In the genomic region with DNA sequence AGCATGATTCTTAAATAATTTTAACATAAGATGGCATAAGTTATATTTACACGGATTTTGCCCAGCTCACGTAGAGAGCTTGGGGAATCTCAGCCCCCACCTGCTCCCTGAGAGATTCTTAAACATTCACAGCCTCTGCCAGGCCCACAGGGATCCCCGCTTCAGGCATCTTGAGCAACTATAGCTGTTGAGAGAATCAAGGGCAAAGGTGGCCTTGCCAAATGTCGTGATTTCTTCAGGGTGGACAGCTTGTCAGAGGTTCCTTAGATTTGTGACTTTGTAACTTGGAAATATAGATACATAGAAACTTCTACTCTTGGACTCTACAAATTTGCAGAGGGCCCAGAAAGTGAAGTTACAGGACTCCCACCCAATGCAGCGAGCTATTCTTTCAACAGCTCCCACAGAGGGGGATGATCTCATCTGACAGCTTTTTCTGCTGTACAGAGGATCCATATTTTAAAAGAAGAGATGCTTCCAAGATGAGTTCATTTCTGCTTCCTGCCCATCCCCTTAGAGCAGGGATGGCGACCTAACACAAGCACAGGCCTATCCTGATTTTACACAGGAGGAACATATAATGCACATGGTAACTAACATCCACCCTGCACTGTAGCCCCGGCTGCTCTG, we compare ENCODE assay signal across 15 mouse cellular contexts. TPM values are rescaled to one million over a fixed set of nuclear protein-coding genes. Genes with fewer than 3 reads are reported as not detected.
DNase-seq lines count a peak whose midpoint lies in the region; ATAC-seq and TF ChIP-seq lines count a peak whose summit lies in the region.
"Had no signal": no experiment of that assay in that cellular context is flagged by ENCODE, and none has a peak within 500 bp of the region (broad histone marks: within the 10 kb centered on the region; RNA-seq: fewer than 3 reads in every experiment).

No protein-coding gene starts in this region.

- H3K36me3 ChIP-seq in heart, embryonic 10.5 days: 0 out of 2 replicates have a peak, but pooled peaks cover 3% of the 10 kb centered on the region
- no peaks in the 10 kb centered on the region for H3K36me3 ChIP-seq in midbrain, embryonic 10.5 days
- H3K36me3 ChIP-seq in midbrain, postnatal 0 days (ENCODE audit: insufficient read depth, low read length): no peaks in the 10 kb centered on the region
- no peaks in the 10 kb centered on the region for H3K36me3 ChIP-seq in embryonic facial prominence, embryonic 12.5 days
- no peaks in the 10 kb centered on the region for H3K36me3 ChIP-seq in limb, embryonic 14.5 days (ENCODE audit: control insufficient read depth, insufficient read depth, low read length)

- no peak overlapping the region for H3K4me3 ChIP-seq in heart, embryonic 10.5 days
- H3K4me3 ChIP-seq in midbrain, embryonic 10.5 days: no peak overlapping the region
- H3K4me3 ChIP-seq in midbrain, postnatal 0 days (ENCODE audit: low read depth, low read length): no peak overlapping the region
- H3K4me3 ChIP-seq in embryonic facial prominence, embryonic 12.5 days: no peak overlapping the region
- no peak overlapping the region for H3K4me3 ChIP-seq in limb, embryonic 14.5 days (replicated peaks; ENCODE audit: low read length)

- peak overlapping the region; percentile 36; the same call in 1 of the 2 replicates for H3K27ac ChIP-seq in heart, embryonic 10.5 days
- H3K27ac ChIP-seq in midbrain, embryonic 10.5 days (replicated peaks): peak overlapping the region; percentile 72
- H3K27ac ChIP-seq in midbrain, postnatal 0 days (ENCODE audit: low read depth, low read length): no peak overlapping the region
- H3K27ac ChIP-seq in embryonic facial prominence, embryonic 12.5 days: peak overlapping the region; percentile 18; the same call in 1 of the 2 replicates
- H3K27ac ChIP-seq in limb, embryonic 14.5 days (replicated peaks; ENCODE audit: low read depth, low read length): peak overlapping the region; percentile 81; the same call in 1 of the 2 replicates

- ATAC-seq in midbrain, postnatal 0 days (ENCODE audit: low FRiP score): no peak
- ATAC-seq in embryonic facial prominence, embryonic 12.5 days (ENCODE audit: insufficient number of reproducible peaks, insufficient read depth, low FRiP score, low TSS enrichment): no peak
- ATAC-seq in limb, embryonic 14.5 days (ENCODE audit: low FRiP score, low read depth): no peak

- H3K9me3 ChIP-seq in heart, embryonic 10.5 days: no peaks in the 10 kb centered on the region
- H3K9me3 ChIP-seq in midbrain, embryonic 10.5 days (replicated peaks): 0 out of 2 replicates have a peak, but pooled peaks cover 4% of the 10 kb centered on the region
- no peaks in the 10 kb centered on the region for H3K9me3 ChIP-seq in midbrain, postnatal 0 days (ENCODE audit: low read length)
- H3K9me3 ChIP-seq in embryonic facial prominence, embryonic 12.5 days: no peaks in the 10 kb centered on the region
- no peaks in the 10 kb centered on the region for H3K9me3 ChIP-seq in limb, embryonic 14.5 days (ENCODE audit: control insufficient read depth, low read length)

- intact Hi-C loops in heart, postnatal 14 days (cut with DNase I): no loop called here

- DNase-seq in heart, embryonic 10.5 days (ENCODE audit: low spot score): no peak
- DNase-seq in heart, postnatal 14 days: no peak
- DNase-seq in midbrain, embryonic 10.5 days (ENCODE audit: low spot score): no peak
- no peak for DNase-seq in midbrain, postnatal 0 days (ENCODE audit: low spot score)
- DNase-seq in limb, embryonic 14.5 days (ENCODE audit: low spot score): no peak
- DNase-seq in ovary, postnatal 36 days (ENCODE audit: low spot score): no peak
- DNase-seq: cerebellum, postnatal 25 days; kidney, postnatal 14 days; lung, postnatal 10 days had no signal

- H3K4me1 ChIP-seq in heart, embryonic 10.5 days: peaks cover 34% of the 10 kb centered on the region
- peaks cover 59% of the 10 kb centered on the region for H3K4me1 ChIP-seq in midbrain, embryonic 10.5 days
- H3K4me1 ChIP-seq in midbrain, postnatal 0 days (ENCODE audit: insufficient read depth, low read length): no peaks in the 10 kb centered on the region
- peaks cover 31% of the 10 kb centered on the region for H3K4me1 ChIP-seq in embryonic facial prominence, embryonic 12.5 days
- peaks cover 37% of the 10 kb centered on the region for H3K4me1 ChIP-seq in limb, embryonic 14.5 days (ENCODE audit: control insufficient read depth, insufficient read depth, low read length)

- no peak for TF ChIP-seq POLR2A in limb, embryonic 14.5 days (IDR thresholded peaks at IDR 0.05; ENCODE audit: borderline replicate concordance, extremely low read depth, insufficient read depth, insufficient read length)

- no peak for TF ChIP-seq CTCF in midbrain, postnatal 0 days (IDR thresholded peaks at IDR 0.05)

- 77% methylated on average over 7 of the region's 7 CpGs for WGBS in heart, embryonic 10.5 days
- 81% methylated on average over 7 of the region's 7 CpGs for WGBS in midbrain, embryonic 10.5 days
- 77% methylated on average over 7 of the region's 7 CpGs for WGBS in midbrain, postnatal 0 days
- 65% methylated on average over 7 of the region's 7 CpGs for WGBS in embryonic facial prominence, embryonic 12.5 days
- WGBS in limb, embryonic 14.5 days: 64% methylated on average over 7 of the region's 7 CpGs

- H3K4me2 ChIP-seq in midbrain, postnatal 0 days (ENCODE audit: low read depth, low read length, poor library complexity, severe bottlenecking): no peak overlapping the region
- H3K4me2 ChIP-seq in embryonic facial prominence, embryonic 12.5 days (replicated peaks): no peak overlapping the region
- no peak overlapping the region for H3K4me2 ChIP-seq in limb, embryonic 14.5 days (replicated peaks; ENCODE audit: low read depth, low read length, severe bottlenecking)
- H3K4me2 ChIP-seq: liver, embryonic 11.5 days had no signal

- H3K27me3 ChIP-seq in heart, embryonic 10.5 days (ENCODE audit: insufficient read depth, poor library complexity, severe bottlenecking): no peaks in the 10 kb centered on the region
- no peaks in the 10 kb centered on the region for H3K27me3 ChIP-seq in midbrain, embryonic 10.5 days (ENCODE audit: low read depth, poor library complexity, severe bottlenecking)
- no peaks in the 10 kb centered on the region for H3K27me3 ChIP-seq in midbrain, postnatal 0 days (ENCODE audit: insufficient read depth, low read length)
- H3K27me3 ChIP-seq in embryonic facial prominence, embryonic 12.5 days: no peaks in the 10 kb centered on the region
- no peaks in the 10 kb centered on the region for H3K27me3 ChIP-seq in limb, embryonic 14.5 days (ENCODE audit: control insufficient read depth, insufficient read depth, low read length)

- no peak overlapping the region; the same call in 1 of the 2 replicates for H3K9ac ChIP-seq in midbrain, postnatal 0 days (replicated peaks; ENCODE audit: low read length, poor library complexity, severe bottlenecking)
- no peak overlapping the region for H3K9ac ChIP-seq in embryonic facial prominence, embryonic 12.5 days
- no peak overlapping the region for H3K9ac ChIP-seq in limb, embryonic 14.5 days (ENCODE audit: low read depth, low read length, severe bottlenecking)

RNA-seq across cellular contexts. Expression of gene Cpa2, which starts 12.1 kb away (rescaled TPM):
- 17.8 and 29.1 TPM in 2 replicates for polyA plus RNA-seq in heart, embryonic 10.5 days (2016; fragmentation: Nextera tagmentation; extraction: Ambion mirVana)
- total RNA-seq in heart, postnatal 14 days (2021): not detected
- polyA plus RNA-seq in midbrain, embryonic 10.5 days (2016; fragmentation: Nextera tagmentation; extraction: Ambion mirVana): 22.0 and 22.8 TPM in 2 replicates
- total RNA-seq in midbrain, postnatal 0 days (2014; rRNA removed): 6.2 and 9.3 TPM in 2 replicates
- 13.0 and 15.2 TPM in 2 replicates for polyA plus RNA-seq in midbrain, postnatal 0 days (2015; fragmentation: Nextera tagmentation; extraction: Ambion mirVana)
- polyA plus RNA-seq in embryonic facial prominence, embryonic 12.5 days (2016; fragmentation: Nextera tagmentation; extraction: Ambion mirVana): 4.2 and 7.6 TPM in 2 replicates
- 5.2 and 6.6 TPM in 2 replicates for polyA plus RNA-seq in limb, embryonic 14.5 days (2012; rRNA removed)
- 5.3 and 6.5 TPM in 2 replicates for polyA plus RNA-seq in limb, embryonic 14.5 days (2014; fragmentation: Nextera tagmentation; extraction: Ambion mirVana)
- total RNA-seq: megakaryocyte-erythroid progenitor cell, adult 5-6 weeks had no signal

RNA-seq across cellular contexts. Expression of gene Cpa4, which starts 14.7 kb away (rescaled TPM):
- polyA plus RNA-seq in heart, embryonic 10.5 days (2016; fragmentation: Nextera tagmentation; extraction: Ambion mirVana): 1.2 and 1.7 TPM in 2 replicates
- not detected for total RNA-seq in heart, postnatal 14 days (2021)
- 1.3 and 2.3 TPM in 2 replicates for polyA plus RNA-seq in midbrain, embryonic 10.5 days (2016; fragmentation: Nextera tagmentation; extraction: Ambion mirVana)
- 0.42 and 0.49 TPM in 2 replicates for total RNA-seq in midbrain, postnatal 0 days (2014; rRNA removed)
- polyA plus RNA-seq in midbrain, postnatal 0 days (2015; fragmentation: Nextera tagmentation; extraction: Ambion mirVana): 0.75 and 0.79 TPM in 2 replicates
- polyA plus RNA-seq in embryonic facial prominence, embryonic 12.5 days (2016; fragmentation: Nextera tagmentation; extraction: Ambion mirVana): 0.79 and 1.3 TPM in 2 replicates
- 4.4 and 5.4 TPM in 2 replicates for polyA plus RNA-seq in limb, embryonic 14.5 days (2012; rRNA removed)
- polyA plus RNA-seq in limb, embryonic 14.5 days (2014; fragmentation: Nextera tagmentation; extraction: Ambion mirVana): 1.9 and 2.1 TPM in 2 replicates
- total RNA-seq: layer of hippocampus, postnatal 14 days; megakaryocyte-erythroid progenitor cell, adult 5-6 weeks had no signal
- polyA plus RNA-seq: thymus, postnatal 0 days had no signal

RNA-seq across cellular contexts. Expression of gene Ssmem1, which starts 43.8 kb away (rescaled TPM):
- 0.16 TPM in 1 of 2 replicates, not detected in the other for polyA plus RNA-seq in heart, embryonic 10.5 days (2016; fragmentation: Nextera tagmentation; extraction: Ambion mirVana)
- under 1 TPM in 1 of 2 experiments, not detected in 1; 0.24 TPM for total RNA-seq in heart, postnatal 14 days (2021)
- 0.22 and 0.36 TPM in 2 replicates for polyA plus RNA-seq in midbrain, embryonic 10.5 days (2016; fragmentation: Nextera tagmentation; extraction: Ambion mirVana)
- total RNA-seq in midbrain, postnatal 0 days (2014; rRNA removed): 0.28 TPM in 1 of 2 replicates, not detected in the other
- 0.15 and 0.19 TPM in 2 replicates for polyA plus RNA-seq in midbrain, postnatal 0 days (2015; fragmentation: Nextera tagmentation; extraction: Ambion mirVana)
- 0.14 and 0.33 TPM in 2 replicates for polyA plus RNA-seq in embryonic facial prominence, embryonic 12.5 days (2016; fragmentation: Nextera tagmentation; extraction: Ambion mirVana)
- 0.10 and 0.12 TPM in 2 replicates for polyA plus RNA-seq in limb, embryonic 14.5 days (2012; rRNA removed)
- 0.17 TPM in 1 of 2 replicates, not detected in the other for polyA plus RNA-seq in limb, embryonic 14.5 days (2014; fragmentation: Nextera tagmentation; extraction: Ambion mirVana)
- total RNA-seq: megakaryocyte-erythroid progenitor cell, adult 5-6 weeks had no signal
- polyA plus RNA-seq: frontal cortex, adult 2 months; liver, embryonic 11.5 days had no signal

RNA-seq across cellular contexts. Expression of gene Tmem209, which starts 43.9 kb away (rescaled TPM):
- polyA plus RNA-seq in heart, embryonic 10.5 days (2016; fragmentation: Nextera tagmentation; extraction: Ambion mirVana): 38.2 and 41.1 TPM in 2 replicates
- 1 to 10 TPM; 6.9 to 7.6 TPM for total RNA-seq in heart, postnatal 14 days (2021)
- polyA plus RNA-seq in midbrain, embryonic 10.5 days (2016; fragmentation: Nextera tagmentation; extraction: Ambion mirVana): 47.8 and 52.7 TPM in 2 replicates
- 37.4 and 50.3 TPM in 2 replicates for total RNA-seq in midbrain, postnatal 0 days (2014; rRNA removed)
- polyA plus RNA-seq in midbrain, postnatal 0 days (2015; fragmentation: Nextera tagmentation; extraction: Ambion mirVana): 22.8 and 23.1 TPM in 2 replicates
- polyA plus RNA-seq in embryonic facial prominence, embryonic 12.5 days (2016; fragmentation: Nextera tagmentation; extraction: Ambion mirVana): 37.8 and 38.6 TPM in 2 replicates
- polyA plus RNA-seq in limb, embryonic 14.5 days (2012; rRNA removed): 47.5 and 63.2 TPM in 2 replicates
- polyA plus RNA-seq in limb, embryonic 14.5 days (2014; fragmentation: Nextera tagmentation; extraction: Ambion mirVana): 28.3 and 34.7 TPM in 2 replicates

RNA-seq across cellular contexts. Expression of gene Cpa5, which starts 57.3 kb away (rescaled TPM):
- 0.97 and 2.1 TPM in 2 replicates for polyA plus RNA-seq in heart, embryonic 10.5 days (2016; fragmentation: Nextera tagmentation; extraction: Ambion mirVana)
- not detected for total RNA-seq in heart, postnatal 14 days (2021)
- 0.30 and 0.74 TPM in 2 replicates for polyA plus RNA-seq in midbrain, embryonic 10.5 days (2016; fragmentation: Nextera tagmentation; extraction: Ambion mirVana)
- total RNA-seq in midbrain, postnatal 0 days (2014; rRNA removed): not detected in 2 replicates
- polyA plus RNA-seq in midbrain, postnatal 0 days (2015; fragmentation: Nextera tagmentation; extraction: Ambion mirVana): 0.13 TPM in 1 of 2 replicates, not detected in the other
- 0.22 and 0.33 TPM in 2 replicates for polyA plus RNA-seq in embryonic facial prominence, embryonic 12.5 days (2016; fragmentation: Nextera tagmentation; extraction: Ambion mirVana)
- polyA plus RNA-seq in limb, embryonic 14.5 days (2012; rRNA removed): 0.81 and 0.87 TPM in 2 replicates
- 0.57 and 0.99 TPM in 2 replicates for polyA plus RNA-seq in limb, embryonic 14.5 days (2014; fragmentation: Nextera tagmentation; extraction: Ambion mirVana)
- total RNA-seq: layer of hippocampus, postnatal 14 days; megakaryocyte-erythroid progenitor cell, adult 5-6 weeks had no signal
- polyA plus RNA-seq: frontal cortex, adult 2 months; liver, embryonic 11.5 days; thymus, postnatal 0 days had no signal
